Mouse (Mus musculus) lung, adult 2 months (tissue): Measurements from ENCODE around the gene Gm45713.

ENCODE experiments used
- CTCF ChIP-seq: fragments of 200-500 bp; IDR thresholded peaks from 2 replicates; pipeline ENCODE4 v1.5.1; 2011; ENCODE audit warnings: mild to moderate bottlenecking, low read length, control low read depth; ENCODE audit not compliant: insufficient read depth
- POLR2A ChIP-seq: fragments of 200-500 bp; IDR thresholded peaks from 2 replicates; pipeline ENCODE4 v1.6.1; 2011; ENCODE audit warnings: low read depth, mild to moderate bottlenecking, control low read depth, low read length, borderline replicate concordance; ENCODE audit errors: extremely low read depth

DNA sequence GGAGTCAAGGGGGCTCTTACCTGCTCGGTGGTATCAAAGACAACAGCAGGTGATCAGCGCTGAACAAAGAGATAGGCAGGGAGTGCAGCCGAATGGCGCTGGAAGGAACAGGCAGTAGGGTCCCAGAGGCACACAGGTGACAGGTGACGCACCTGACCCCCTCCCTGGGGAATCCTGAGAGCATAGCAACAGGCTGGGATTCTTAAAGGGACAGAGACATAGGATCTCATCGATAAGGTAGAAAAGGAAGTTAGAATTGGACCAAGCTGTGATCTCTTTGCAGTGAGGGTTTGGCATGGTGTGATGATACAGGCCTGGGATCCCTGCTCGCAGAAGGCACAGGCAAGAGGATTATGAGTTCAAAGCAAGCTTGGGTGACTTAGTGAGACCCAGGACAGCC, 43.4 kb upstream of the Gm45713 start, which contains the start of gene Gfy:
- TF ChIP-seq CTCF: no peak
- no peak for TF ChIP-seq POLR2A
